Mouse (Mus musculus) cerebellum, adult 11-12 months (tissue): ENCODE data around the gene Zfp804a.

Source experiments
- DNase-seq: peaks from one replicate; pipeline ENCODE4 v3.0.0; 2022

Zfp804a gene

DNA sequence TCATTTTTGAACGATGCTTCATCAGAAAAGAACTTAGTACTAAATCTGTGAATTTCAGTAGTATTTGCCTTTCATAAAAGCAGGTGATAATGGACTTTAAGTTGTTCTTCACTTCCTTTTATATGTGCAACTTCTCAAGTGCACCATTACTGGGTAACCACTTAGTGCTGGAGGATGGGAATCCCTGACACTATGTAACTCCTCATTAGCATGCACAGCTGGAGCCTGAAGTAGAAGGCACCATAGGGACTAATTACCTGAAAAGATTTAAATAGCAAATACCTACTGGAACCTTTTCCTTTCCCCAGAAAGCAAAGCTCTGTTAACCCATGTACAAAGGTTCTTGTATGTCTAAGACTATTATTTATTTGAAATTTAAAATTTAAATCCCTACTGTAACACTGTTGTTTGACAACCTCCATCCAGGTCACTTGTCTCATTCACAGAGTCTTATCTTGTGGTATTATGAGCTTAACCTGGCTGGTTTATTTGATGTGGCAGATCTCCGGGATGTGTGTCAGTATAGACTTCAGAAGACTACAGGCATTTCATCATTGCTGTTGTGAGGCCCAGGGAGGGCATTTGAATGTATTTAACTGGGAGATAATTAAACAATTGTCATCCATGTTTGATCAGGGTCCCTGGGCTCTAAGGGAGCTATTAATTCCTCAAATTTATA is 229.7 kb downstream of the Zfp804a start:
- no peak for DNase-seq

DNA sequence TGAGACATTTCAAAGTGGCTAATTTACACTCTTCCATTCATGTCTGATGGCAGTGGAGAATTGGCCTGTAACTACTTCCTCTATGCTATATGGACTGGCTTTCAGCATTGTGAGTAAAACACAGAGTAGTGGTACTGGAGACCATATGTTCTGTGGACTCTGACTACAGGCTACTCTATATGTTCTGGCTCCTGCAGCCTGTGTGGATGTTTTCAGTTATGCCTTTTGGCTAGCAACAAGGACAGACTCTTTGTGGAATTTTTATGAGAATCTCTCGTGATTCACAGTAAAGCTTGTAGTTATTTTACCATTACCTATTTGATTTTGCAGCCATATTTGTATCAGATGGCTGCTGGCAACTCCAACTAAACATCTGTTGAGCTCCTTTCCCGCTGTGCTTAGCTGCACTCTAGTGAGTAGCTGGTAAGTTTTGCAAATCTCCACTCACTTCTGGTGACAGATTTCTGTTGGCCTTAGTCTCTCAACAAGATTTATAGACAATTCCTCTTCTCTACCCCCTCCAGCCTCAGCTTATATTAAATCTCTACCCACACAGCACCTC is 242.0 kb downstream of the Zfp804a start:
- no peak for DNase-seq
